Mouse (Mus musculus) testis, adult 2 months (tissue): ENCODE results near the gene 3110082I17Rik.

Experiments
- CTCF ChIP-seq: fragments of 200-500 bp; IDR thresholded peaks from 2 replicates; pipeline ENCODE4 v1.5.1; 2012; ENCODE audit warnings: low read depth, mild to moderate bottlenecking, inconsistent platforms, low read length, moderate library complexity; ENCODE audit not compliant: control insufficient read depth, insufficient read depth, insufficient replicate concordance
- POLR2A ChIP-seq: fragments of 200-500 bp; IDR thresholded peaks from 2 replicates; pipeline ENCODE4 v1.6.1; 2012; ENCODE audit warnings: low read depth, mild to moderate bottlenecking, inconsistent platforms, low read length, moderate library complexity; ENCODE audit not compliant: control insufficient read depth

- peak; percentile 57 for TF ChIP-seq POLR2A
- 0 out of 2 replicates have a peak, but pooled peaks have one; percentile 18 for TF ChIP-seq CTCF
Observed at GRCm38 (mm10) chr5:139325395-139325966, 134.8 kb downstream of the 3110082I17Rik start, which contains the start of gene Adap1.
